Mouse (Mus musculus) c-Kit-positive CD71-positive TER-119-positive erythroid progenitor cells, embryonic 14.5 days (primary cell): Measurements from ENCODE around the gene Cirbp.

ENCODE experiments used
- DNase-seq: peaks from one replicate; pipeline ENCODE4 v3.0.0-alpha.2; 2013; ENCODE audit warnings: low spot score

Gene Cirbp

GRCm38 (mm10) chr10:80165392-80166128 lies at the start of gene Cirbp:
Gene Cirbp (plus strand): TSS chr10:80165985.
- no peak for DNase-seq

GRCm38 (mm10) chr10:80116563-80116926 lies 49.2 kb upstream of the Cirbp start:
- no peak for DNase-seq

- DNase-seq: peak; percentile 77
Observed at GRCm38 (mm10) chr10:80116927-80117691, 48.7 kb upstream of the Cirbp start.

GRCm38 (mm10) chr10:80117736-80118135 lies 48.0 kb upstream of the Cirbp start:
- DNase-seq: no peak

- no peak for DNase-seq
Observed at GRCm38 (mm10) chr10:80118552-80118951, 47.2 kb upstream of the Cirbp start.

- DNase-seq: no peak
Observed at GRCm38 (mm10) chr10:80120146-80120545, 45.6 kb upstream of the Cirbp start.

- no peak for DNase-seq
Observed at GRCm38 (mm10) chr10:80121639-80122038, 44.1 kb upstream of the Cirbp start.

- DNase-seq: peak; percentile 71
Observed at GRCm38 (mm10) chr10:80123932-80124562, 41.7 kb upstream of the Cirbp start.

GRCm38 (mm10) chr10:80127920-80128319 lies 37.9 kb upstream of the Cirbp start:
- no peak for DNase-seq

- DNase-seq: no peak
Observed at GRCm38 (mm10) chr10:80129846-80130245, 35.9 kb upstream of the Cirbp start.

- DNase-seq: no peak
Observed at GRCm38 (mm10) chr10:80130403-80131031, 35.3 kb upstream of the Cirbp start.

- DNase-seq: no peak
Observed at GRCm38 (mm10) chr10:80131316-80131951, 34.4 kb upstream of the Cirbp start.

- DNase-seq: no peak
Observed at GRCm38 (mm10) chr10:80131952-80132350, 33.8 kb upstream of the Cirbp start.

- no peak for DNase-seq
Observed at GRCm38 (mm10) chr10:80133226-80133849, 32.4 kb upstream of the Cirbp start.

- DNase-seq: no peak
Observed at GRCm38 (mm10) chr10:80134421-80134820, 31.4 kb upstream of the Cirbp start.

GRCm38 (mm10) chr10:80135161-80135560 lies 30.6 kb upstream of the Cirbp start:
- DNase-seq: no peak

- DNase-seq: no peak
Observed at GRCm38 (mm10) chr10:80135641-80136040, 30.1 kb upstream of the Cirbp start.

- DNase-seq: no peak
Observed at GRCm38 (mm10) chr10:80136179-80136951, 29.4 kb upstream of the Cirbp start.

GRCm38 (mm10) chr10:80136952-80137625 lies 28.7 kb upstream of the Cirbp start:
- no peak for DNase-seq
